Mouse (Mus musculus) lung, postnatal 36 days (tissue): ENCODE data around the gene Smim23.

ENCODE experiments used
- DNase-seq: peaks from one replicate; pipeline ENCODE4 v3.0.0; 2022; ENCODE audit warnings: mixed read lengths

Smim23 gene

DNA sequence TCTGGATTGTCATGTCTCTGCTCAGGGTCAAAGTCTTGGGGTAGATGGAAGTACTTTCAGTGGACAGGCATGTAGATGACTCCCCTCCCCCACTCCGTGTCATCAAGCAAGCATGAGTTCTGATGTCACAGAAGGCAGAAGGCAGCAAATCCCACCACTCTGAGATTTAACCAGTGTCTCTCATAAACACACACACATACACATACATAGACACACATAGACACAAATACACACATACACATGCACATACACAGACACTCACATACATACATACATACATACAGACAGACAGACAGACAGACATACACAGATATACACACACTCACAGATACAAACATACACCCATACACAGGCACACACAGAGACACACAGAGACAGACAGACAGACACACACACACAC, at the start of gene Smim23:
Gene Smim23, minus strand, starts transcription at position 101 of the 400 bp plus-strand sequence.
- no peak for DNase-seq

DNA sequence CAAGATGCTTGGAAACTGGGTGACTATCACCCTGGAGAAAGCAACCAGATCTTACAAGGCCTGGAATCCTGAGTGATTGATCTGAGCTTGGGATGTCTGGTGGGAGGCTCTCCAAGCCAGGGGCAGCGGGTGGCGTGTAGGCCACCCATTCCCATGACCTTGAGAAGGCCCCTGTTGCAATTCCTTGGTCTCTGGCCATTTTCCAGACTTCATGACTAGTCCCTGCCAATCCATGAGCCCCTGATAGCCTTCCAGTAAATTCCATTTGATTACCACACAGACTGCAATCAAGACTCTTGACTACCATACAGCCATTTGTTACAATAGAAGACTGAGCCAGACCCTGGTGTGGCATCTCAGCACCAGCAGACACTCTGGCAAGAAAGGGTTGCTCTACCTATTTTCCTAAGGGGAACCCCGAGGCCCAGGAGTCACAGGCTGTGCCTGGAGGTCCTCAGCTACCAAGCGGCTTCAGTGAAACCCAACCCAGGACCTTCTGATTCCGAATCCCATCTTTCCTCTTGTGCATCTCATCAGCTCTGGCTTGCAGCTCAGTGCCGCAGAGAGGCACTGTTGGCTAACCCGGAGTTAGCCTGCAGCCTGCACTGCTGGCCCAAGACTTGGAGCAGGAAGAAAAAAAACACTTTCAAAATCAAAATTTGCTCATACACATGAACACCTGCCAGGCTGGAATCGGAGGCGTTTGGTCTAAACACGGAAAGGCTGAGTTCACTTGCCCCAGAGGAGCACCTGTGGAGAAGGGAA, 44.4 kb upstream of the Smim23 start:
- DNase-seq: peak; percentile 46

DNA sequence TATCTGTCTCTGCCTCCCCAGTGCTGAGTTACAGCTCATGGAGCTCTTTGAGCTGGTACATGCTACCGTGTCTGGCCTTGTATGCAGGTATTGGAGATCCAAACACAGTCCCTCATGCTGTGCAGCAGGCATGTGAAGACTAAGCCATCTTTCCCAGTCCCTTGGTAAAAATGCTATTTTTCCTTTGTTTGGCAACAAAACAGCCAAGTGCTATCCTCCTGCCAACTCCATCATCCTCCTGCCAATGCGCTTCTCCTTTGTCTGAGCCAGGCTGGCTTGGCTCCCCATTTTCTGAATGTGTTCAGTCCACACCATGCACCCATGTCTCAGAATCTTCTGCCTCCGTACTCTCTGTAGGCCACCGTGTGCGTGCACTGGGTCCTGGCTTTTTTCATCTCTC, 40.2 kb upstream of the Smim23 start:
- no peak for DNase-seq

DNA sequence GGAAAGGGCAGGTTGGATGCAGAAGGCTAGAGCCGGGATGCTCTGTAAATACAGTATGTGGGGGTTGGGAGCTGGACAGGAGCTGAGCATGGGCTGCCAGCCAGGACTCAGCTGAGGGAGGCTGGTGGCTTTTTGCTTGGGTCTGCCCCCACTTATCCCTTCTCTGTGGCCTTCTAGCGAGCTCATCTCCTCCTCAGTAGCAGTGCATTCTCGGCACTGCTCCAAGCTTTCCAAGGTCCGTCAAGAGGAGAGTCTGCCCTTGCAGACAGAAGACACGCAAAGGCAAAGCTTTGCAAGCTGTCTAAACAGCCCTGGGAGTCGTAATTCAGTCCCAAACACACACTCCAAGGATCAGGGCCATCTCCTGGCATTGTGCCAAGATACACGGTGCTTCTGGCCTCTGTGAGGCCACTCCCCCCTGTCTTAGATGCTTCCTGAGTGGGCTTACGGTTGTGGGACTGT, 33.0 kb upstream of the Smim23 start:
- no peak for DNase-seq

DNA sequence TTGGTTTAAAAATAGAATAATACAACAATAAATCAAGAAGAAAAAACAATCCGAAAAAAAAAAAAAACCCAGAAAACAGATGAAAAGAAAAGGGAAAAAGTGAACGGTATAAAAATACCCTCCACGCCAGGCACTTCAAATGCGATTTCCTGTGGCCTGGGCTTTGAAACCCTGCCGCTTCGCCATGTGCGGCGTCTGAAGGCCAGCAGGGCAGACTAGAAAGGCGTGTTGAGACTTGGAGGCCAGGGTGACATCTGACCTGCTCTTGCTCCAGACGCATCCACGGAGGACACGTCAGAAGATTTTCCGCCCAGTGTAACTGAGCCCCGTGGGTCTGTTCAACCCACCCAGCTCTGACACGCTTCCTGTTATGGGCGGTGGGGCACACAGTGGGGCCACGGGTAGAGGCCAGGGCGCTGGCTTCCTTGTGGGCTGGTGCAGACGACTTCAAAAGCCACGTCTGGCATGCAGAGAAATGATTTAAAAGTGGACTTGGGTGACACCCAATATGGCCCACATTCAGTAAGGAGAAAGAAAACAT, 22.3 kb upstream of the Smim23 start:
- peak; percentile 12 for DNase-seq

DNA sequence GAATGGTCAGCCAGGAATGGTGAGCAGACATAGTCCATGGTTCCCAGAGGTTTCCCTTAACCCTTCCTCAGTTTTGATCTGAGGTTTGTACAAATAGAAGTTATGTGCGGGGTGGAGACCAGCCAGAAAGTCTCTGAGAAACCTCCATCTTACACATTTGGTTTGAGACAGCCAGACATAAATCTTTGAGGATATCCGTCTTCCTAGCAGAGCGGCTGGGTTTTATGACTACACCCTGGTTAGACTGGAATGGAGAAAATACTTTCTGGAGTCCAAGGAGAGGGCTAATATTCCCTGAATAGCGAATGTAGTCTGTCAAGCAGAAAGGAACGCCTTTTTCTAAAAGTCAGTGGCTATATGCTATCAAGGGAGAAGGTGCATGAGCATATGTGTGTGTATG, 16.8 kb upstream of the Smim23 start:
- DNase-seq: no peak

DNA sequence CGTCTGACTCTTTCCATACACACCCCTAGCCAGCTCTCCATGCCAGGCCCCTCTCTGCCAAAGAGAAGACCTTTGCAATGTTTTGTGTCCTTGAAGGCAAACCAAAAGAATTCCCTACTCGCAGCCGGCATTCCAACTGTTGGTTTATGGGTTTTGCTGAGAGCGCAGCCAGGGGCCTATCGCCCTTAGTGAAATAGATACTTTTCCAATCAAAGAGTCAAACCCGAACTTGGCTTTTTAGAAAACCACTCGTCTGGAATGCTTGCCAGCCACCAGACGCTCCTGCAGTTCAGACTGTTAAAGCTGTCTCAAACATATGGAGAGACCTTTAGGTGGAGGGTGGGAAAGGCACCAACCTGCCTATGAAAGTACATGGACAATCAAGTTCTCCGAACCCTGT, 15.9 kb upstream of the Smim23 start:
- no peak for DNase-seq

DNA sequence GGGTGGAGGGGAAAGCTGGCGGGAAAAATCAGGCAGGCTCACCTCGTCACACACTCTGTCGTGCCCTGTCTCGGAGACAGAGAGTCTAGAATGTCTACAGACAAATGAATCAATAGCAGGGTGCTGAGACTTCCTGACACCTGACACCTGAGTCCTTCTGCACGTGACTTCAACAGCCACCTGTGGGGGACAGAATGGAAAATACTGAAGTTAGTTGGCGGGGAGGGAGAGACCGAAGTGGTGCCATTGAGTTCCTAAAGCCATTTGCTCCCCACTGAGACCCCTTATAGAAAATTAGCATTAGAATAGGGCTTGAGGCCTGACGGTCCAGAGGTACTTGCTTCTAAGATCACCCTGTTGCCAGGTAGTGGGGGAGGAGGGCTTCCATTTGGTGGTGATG, 10.6 kb upstream of the Smim23 start:
- no peak for DNase-seq

DNA sequence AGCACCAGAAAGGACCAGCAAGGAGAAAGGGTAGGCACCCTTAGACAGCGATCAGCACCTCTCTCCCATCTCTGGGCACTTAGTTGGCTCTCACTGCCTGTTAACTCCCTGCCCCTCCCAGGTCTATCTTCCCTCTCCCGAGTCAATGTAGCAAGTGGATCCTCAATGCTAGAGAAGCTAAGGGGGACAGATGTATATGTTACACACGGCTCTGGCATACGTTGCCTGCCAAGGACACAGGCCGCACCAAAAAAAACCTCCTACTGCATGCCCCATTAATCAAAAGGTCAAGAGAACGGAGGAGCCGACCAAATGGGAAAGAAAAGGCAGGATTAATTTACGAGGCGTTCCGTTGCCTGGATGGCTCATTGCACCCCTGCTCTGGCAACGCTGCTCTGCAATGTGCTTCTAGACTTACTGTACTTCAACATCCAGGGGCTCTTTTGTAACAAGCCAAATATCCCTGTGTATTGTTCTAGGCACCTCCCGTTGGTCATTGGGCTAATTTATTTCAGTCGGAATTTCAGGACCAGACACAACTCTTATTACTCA, 10.0 kb upstream of the Smim23 start:
- DNase-seq: no peak

DNA sequence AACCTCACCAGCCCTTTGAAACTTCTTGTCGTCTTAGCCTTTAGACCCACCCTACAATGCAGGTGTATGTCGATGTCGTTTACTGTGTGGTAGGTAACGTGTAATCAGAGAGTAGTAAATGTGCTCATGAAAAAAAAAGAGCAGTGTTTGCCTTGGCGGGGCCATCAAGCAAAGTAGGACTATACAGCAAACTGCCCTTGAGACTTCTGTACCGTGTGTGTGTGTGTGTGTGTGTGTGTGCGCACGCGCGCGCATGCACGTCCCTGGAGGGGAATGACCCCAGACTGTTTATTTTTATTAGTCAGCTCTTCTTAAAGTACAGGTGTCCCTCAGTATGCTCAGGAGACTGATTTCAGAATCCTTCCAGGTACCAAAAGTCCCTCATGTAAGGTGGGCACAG, 6.8 kb downstream of the Smim23 start:
- DNase-seq: no peak

DNA sequence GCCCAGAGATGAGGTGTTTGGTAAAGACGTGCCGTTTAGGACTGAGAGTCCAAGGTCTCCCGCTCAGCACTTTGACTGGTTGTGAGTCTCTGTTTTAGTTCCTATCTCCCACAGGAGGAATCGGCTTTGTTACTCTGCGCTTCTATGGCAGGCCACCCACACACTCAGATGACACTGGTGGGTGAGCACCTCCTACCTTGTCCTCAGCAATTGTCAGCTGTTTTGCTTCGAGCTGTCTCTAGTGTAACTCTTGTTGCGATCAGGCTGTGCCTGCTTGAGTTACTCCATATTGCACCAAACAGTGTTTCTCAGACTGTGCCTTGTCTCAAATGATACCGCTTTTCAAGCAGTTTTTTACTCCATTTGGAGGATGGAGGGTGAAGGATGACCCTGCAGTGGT, 10.1 kb downstream of the Smim23 start:
- no peak for DNase-seq

DNA sequence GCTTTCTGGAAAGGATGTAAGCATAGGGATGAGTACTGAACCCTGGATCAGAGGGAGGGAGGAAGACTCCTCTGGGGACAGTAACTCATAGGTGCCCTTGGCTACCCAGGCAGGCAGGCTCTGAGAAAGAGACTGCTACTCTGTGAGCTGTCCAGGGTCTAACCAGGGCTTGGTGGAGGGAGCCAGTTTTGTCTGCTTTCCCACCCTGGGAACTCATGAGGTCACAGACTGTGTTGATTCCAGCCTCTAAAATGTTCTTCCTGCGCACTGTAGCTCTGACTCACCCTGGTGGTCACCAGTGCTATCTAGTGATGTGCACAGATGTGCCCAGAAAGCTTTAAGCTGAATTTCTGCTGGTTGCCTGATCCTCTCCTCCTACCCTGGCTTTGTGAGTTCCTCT, 15.3 kb downstream of the Smim23 start:
- DNase-seq: no peak

DNA sequence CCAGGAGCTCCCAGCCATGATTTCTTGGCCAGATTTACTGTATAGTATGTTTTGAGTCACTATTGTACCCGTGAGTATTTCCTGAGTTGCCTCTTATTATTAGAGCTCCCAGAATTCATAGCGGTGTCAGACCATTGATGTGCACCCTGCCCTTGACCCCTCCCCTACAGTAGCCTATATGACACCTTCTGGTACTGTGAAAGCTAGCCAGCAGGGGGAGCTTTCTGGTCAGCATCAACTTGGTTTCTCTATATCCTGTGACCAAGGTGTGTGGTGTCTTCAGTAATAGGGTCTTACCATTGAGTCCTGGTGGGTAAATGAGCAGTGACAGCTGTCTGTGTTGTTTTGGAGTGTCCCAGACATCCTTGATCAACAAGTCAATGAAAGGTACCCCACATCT, 18.4 kb downstream of the Smim23 start:
- DNase-seq: peak; percentile 75

DNA sequence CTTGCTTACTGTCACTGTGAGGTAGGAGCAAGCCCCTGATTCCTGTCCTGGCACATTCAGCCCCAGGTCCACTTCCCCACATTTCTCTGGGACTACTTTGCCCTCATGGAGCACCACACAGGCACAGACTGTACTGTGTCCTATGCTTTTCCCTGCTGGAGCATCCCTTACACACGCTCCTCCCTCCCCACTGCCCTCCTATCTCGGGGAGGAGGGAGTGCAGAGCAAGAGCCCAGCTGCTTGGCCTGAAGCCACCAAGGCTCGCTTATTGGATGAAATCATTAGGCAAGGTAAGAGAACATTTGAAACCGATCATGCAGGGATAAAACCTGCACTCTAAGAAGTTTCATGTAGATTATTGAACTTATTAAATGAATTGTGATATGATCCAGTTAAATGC, 20.7 kb downstream of the Smim23 start:
- DNase-seq: peak; percentile 11

DNA sequence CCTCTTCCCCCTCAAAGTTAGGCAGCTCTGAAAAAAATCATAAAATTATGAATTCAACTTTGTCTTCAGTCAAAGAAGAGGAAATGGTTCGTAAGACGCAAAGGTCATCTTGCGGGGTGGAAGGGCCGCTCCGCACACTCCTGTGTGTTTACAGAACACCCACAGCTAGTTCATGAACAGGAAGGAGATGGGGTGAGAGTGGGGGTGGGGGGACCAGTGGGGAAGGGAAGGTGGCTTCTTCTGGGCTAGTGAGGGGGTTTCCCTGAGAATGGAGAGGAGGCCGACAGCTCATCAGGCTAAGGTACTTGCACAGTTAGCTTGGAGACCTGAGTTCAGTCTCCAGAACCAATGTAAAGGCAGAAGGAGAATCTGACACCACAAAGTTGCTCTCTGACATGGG, 22.7 kb downstream of the Smim23 start:
- DNase-seq: no peak

DNA sequence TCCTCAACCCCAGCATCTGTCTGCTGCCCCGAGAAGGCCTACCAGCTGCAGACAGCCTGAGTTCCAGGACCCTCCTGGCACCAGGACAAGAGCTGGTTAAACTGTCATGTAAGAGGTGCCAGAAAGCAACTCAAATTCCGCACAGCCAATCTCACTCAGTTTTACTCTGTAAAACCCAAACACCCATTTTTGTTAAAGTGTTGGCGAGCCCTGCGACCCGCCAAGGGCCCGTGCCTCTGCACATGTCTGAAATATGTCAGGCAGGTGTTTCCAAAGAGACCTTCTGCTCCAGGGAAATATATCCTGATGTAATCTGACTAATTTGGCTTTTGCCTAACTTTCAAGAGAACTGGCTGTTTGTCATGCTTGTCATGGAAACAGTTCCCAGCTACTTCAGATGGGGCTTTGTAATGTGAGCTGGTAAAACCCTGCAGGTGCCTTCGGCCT, 23.5 kb downstream of the Smim23 start:
- DNase-seq: peak; percentile 5

DNA sequence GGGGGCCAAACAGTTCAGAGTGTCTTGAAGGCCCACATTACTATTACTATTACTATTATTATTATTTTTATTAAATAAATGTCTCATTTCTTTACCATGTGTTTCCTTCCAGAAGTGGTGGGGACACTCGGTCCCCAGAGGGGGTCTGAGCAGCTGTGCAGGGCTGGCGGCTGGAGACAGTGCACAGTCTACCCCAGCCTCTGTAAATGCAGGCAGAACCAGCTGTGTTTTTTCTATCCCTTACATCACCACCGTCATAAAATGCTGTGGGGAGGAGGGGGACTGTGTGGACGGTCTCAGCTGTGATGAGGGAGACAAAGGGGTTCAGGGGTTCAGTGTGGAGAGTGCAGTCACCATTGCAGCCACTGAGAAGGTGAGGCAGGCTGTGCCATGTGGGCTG, 26.0 kb downstream of the Smim23 start:
- DNase-seq: no peak

DNA sequence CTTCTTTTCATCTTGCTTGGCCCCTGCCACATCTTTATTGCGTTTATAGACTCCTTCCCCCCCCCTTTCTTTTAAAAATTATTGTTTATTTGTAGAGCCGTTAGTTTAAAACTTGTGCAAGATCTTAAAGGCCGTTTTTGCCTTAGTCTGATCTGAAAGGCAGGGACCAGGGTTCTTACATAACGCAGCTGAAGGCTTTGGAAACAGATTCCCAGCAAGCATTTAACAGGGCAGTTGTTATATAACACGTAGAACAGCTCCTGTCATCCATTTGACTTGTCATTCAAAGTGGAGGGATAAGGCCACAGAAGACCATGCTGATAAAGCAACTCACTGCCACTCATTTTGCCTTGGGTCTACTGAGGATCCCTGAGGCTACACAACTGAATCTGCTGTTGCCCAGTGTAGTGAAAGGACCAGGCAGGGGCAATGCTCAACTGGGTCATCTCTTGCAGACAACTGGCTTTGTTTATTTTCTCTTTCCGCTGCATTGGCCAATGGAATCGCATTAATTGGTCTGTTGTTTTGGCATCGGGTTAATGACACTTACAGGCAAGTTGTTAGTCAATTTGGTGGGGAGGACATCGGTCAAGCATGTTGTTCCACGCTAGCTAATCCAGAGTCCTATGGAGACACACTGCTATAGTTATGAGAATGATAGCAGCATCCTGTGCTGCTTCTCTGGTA, 29.5 kb downstream of the Smim23 start:
- DNase-seq: peak; percentile 27

DNA sequence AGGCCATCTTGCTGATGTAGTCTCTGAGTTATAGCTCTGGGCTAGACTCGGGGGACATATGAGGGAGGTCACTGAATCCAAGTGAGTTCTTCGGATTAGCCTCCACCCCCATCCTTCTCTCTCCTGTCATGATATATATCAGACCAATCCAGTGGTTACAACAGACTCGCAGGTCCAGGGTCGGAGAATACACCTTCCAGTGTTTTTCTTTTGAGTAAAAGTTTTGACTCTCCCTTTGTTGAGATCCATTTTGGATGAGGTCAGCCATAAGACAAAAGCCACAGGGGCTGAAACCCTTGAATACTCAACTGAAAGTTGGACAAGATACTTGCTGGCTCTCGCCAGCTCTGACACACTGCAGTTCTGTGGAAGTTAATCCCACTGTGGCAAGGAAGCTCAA, 38.2 kb downstream of the Smim23 start:
- DNase-seq: no peak

DNA sequence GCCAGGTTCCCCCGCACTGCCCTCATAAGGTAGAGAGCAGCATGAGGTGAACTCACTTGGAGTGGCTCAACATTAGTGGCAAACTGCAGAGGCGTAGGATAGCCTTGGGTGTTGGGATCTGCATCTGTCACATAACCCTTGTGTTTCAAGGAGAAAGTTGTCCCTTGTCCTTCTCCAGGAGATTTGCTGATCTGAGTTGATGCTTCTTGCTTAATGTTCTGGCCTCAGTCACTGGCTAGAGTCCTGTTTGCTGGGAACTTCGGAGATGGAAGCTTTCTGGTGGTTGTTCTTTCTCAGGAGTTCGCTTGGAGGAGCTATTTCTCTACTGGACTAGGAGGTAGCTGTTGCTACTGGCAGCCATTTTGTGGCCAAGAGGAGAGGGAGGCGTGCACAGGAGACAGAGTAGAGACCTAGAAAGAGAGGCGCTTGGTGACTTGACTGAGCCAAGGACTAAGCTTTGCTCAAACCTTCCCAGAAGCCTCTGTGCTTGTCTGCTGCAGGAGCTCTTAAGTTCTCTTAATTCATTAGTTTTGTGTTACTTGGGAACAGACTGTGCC, 38.7 kb downstream of the Smim23 start:
- no peak for DNase-seq

DNA sequence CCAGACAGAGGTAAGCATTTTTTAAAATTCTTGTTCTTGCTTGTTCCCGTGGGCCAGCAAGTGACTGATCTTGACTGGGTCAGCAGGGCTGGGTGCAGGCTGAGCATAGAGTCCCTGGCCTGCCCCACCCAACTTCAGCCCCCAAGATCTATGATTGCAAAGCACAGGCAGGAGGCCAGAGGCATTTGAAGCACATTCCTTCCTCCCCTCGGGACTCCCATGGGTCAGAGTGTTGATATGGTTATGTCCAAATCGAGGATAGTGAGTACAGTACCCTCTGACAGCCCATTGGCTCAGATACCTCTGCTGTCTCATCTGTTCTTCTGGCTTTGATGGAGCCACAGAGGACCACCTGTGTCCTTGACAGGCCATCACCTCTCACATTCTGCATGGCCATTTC, 41.7 kb downstream of the Smim23 start:
- no peak for DNase-seq

DNA sequence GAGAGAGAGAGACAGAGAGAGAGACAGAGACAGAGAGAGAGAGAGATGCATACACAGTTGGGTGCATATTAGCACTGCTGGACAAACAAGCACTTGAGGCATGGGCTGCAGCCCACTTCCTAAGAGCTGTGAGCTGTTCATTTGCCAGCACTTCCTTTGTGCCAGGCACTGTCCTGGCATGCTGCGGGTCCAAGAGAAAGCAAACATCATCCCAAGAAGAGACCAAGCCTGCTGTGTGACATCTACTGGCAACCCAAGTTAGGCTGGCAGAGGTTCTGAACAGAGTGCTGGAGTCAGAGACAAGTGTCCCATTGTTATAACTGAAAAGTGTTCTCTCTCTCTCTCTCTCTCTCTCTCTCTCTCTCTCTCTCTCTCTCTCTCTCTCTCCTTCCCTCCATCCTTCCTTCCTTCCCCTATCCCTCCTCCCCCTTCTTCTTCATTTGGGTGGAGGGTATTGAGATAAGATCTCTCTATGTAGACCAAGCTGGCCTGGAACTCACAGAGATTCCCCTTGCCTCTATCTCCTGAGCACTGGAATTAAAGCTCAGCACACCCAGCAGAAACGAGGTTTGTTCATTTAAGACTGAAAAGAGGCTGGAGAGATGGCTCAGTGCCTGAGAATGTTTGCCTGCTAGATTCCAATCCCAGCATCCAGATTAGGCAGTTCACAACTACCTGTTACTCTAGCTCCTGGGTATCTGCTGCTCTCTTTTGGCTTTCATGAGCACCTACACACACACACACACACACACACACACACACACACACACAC, 42.6 kb downstream of the Smim23 start:
- DNase-seq: no peak
